Mouse (Mus musculus) adrenal gland, adult 18-20 months (tissue): ENCODE measurements around the gene Kdm5b. TPM values are rescaled to one million over a fixed set of nuclear protein-coding genes. Genes with fewer than 3 reads are reported as not detected.

Experiments
- DNase-seq, 2 experiments: peaks; one replicate each; pipeline ENCODE4 v3.0.0; 2021 to 2022; ENCODE audit warnings: low spot score in 2 of 2
- total RNA-seq, 2 experiments: library from RNA; stranded (reverse); gene quantifications; 1 replicate in 1 of 2; 2 replicates in 1 of 2; pipeline ENCODE4 v1.2.3; 2021

The Kdm5b gene
- total RNA-seq, 2 experiments from 2014 or later, result 35.4 to 41.0 TPM

- DNase-seq, result no peak
Measured at GRCm38 (mm10) chr1:134645408-134646200, 85.6 kb downstream of the Kdm5b start.

- DNase-seq, result peak; percentile 31 to 36
Measured at GRCm38 (mm10) chr1:134646261-134646962, 86.4 kb downstream of the Kdm5b start, which contains the start of gene Syt2. Gene Syt2 (plus strand): TSS chr1:134646677.

- DNase-seq, result no peak
Measured at GRCm38 (mm10) chr1:134646963-134647282, 87.0 kb downstream of the Kdm5b start.

- no peak for DNase-seq
Measured at GRCm38 (mm10) chr1:134647591-134647990, 87.6 kb downstream of the Kdm5b start.

GRCm38 (mm10) chr1:134650816-134651215 is 90.8 kb downstream of the Kdm5b start:
- no peak for DNase-seq

GRCm38 (mm10) chr1:134651268-134651850 is 91.4 kb downstream of the Kdm5b start:
- no peak for DNase-seq

- DNase-seq, result no peak
Measured at GRCm38 (mm10) chr1:134651851-134652398, 92.0 kb downstream of the Kdm5b start.

GRCm38 (mm10) chr1:134653603-134654257 is 93.8 kb downstream of the Kdm5b start:
- DNase-seq, result no peak

GRCm38 (mm10) chr1:134658841-134659240 is 98.9 kb downstream of the Kdm5b start:
- no peak for DNase-seq

- no peak for DNase-seq
Measured at GRCm38 (mm10) chr1:134660163-134660562, 100.2 kb downstream of the Kdm5b start.

- no peak for DNase-seq
Measured at GRCm38 (mm10) chr1:134671234-134672070, 111.5 kb downstream of the Kdm5b start.

- DNase-seq, result peak; percentile 20 to 37
Measured at GRCm38 (mm10) chr1:134674312-134674711, 114.3 kb downstream of the Kdm5b start.

- no peak for DNase-seq
Measured at GRCm38 (mm10) chr1:134679445-134679844, 119.5 kb downstream of the Kdm5b start.

- DNase-seq, result no peak
Measured at GRCm38 (mm10) chr1:134680617-134681016, 120.6 kb downstream of the Kdm5b start.

- DNase-seq, result no peak
Measured at GRCm38 (mm10) chr1:134682460-134682859, 122.5 kb downstream of the Kdm5b start.

Other genes starting within 250 kb of the Kdm5b start
- 1 to 10 TPM; 1.4 TPM for gene Ppfia4, start 227.2 kb upstream of the Kdm5b start, total RNA-seq
- gene Tmem183a, start 198.2 kb upstream of the Kdm5b start, total RNA-seq, result 10 to 100 TPM; 44.7 to 55.5 TPM
- gene 4933406M09Rik, start 174.2 kb upstream of the Kdm5b start, total RNA-seq, result not detected
- gene Cyb5r1, start 154.6 kb upstream of the Kdm5b start, total RNA-seq, result 10 to 100 TPM; 33.0 to 57.8 TPM
- 100 to 1,000 TPM; 132 to 137 TPM for gene Adipor1, start 144.8 kb upstream of the Kdm5b start, total RNA-seq
- gene Klhl12, start 104.6 kb upstream of the Kdm5b start, total RNA-seq, result 10 to 100 TPM; 18.7 to 20.7 TPM
- 10 to 100 TPM; 22.0 to 27.1 TPM for gene Rabif, start 65.5 kb upstream of the Kdm5b start, total RNA-seq
- gene Mgat4e, start 10.5 kb upstream of the Kdm5b start, total RNA-seq, result not detected
- gene Syt2, start 86.5 kb downstream of the Kdm5b start, total RNA-seq, result under 1 TPM in 1 of 2 experiments, not detected in 1; 0.07 TPM